Mouse (Mus musculus) urinary bladder, postnatal 25 days (tissue): ENCODE measurements around the gene Fam163a.

ENCODE experiments used
- DNase-seq: peaks from one replicate; pipeline ENCODE4 v3.0.0; 2022; ENCODE audit warnings: low spot score

The Fam163a gene

DNA sequence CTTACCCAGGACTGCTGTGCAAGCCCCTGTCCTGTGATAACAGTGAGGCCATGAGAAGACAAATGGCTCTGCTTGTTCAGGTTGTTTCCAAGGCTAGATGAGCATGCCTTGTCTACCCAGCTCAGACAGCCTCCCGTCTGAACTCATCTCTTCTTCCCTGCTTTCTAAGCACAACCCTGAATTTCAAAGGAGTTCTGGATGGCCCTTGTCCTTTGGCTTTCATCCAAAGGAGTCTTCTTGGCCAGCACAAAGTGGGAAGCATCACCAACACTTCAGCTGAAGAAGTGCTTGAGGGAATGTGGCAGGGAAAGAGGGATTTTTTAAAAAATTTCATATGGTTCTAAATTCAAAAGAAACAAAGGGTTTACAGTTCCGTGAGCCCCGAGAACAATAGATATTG is 3.8 kb downstream of the Fam163a start:
- no peak for DNase-seq

DNA sequence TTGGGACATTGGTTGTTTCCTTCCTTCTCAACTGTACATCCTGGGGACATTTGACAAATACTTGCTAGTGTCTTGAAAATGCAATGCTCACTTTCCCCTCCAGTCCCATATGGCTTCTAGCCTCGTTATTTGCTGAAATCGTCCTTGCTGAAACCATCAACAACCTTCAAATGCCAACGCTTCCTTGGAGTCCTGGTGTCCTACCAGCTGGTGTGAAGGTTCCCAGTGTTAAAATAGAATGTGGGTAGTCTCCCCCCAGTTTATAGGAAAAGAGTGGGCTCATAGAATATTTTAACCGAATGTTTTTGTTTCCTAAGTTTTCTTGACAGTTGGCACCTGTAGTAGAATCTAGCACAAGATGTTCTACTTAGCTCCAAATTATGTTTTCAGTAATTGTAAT is 7.2 kb downstream of the Fam163a start:
- no peak for DNase-seq

DNA sequence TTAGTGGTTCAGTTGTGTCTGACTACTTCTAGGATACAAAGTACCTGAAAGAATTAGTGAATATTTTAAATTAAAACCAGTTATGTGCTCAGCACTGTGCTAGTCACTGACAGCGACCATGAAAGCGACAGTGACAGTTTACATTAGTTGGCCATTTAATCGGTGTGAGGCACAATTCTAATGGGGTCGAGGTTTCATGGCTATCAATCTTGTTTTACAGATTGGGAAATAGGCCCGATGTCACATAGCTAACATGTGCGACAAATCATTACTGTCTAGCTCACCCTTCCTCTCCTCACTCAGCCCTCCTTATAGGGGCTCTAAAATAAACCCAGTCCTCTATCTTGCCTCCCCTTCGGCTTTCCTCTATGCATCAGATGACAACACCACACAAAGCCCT is 11.5 kb downstream of the Fam163a start:
- no peak for DNase-seq

DNA sequence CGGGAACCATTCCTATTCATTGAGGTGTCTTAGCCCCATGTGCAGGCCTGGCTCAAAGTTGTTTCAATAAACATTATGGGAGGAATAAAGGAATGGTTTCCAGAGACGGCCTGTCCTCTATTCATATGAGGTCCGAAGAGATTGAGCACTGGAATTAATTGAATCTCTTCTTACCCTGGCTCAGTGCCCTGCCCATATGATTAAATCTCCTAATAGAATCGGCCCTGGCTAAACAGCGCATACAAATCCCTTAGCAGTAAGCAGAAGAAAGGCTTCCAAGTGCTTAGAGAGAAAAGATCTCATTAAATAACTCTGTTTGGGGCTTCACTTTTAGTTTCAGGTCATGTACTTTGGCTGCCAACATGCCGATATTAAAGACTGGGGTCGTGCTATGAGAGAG is 12.0 kb downstream of the Fam163a start:
- no peak for DNase-seq

DNA sequence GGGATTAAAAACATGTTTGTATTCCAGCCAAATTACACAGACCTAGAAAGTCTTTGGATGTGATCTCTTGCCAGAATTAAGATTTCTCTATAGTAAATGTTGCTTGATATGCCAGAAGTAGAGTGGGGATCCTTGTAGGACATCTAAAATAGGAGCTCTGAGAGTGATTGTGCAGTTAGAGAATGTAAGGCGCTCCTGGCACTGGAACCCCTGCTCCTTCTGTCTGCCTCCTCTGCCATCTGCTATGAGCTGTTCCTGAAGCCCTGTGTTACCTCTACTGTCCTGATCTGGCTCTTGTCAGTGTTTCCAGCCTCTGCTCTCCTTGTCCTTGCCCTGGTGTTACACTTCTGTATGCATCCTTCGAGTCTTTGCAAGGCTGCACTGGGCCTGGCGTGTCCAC is 18.2 kb downstream of the Fam163a start:
- no peak for DNase-seq

DNA sequence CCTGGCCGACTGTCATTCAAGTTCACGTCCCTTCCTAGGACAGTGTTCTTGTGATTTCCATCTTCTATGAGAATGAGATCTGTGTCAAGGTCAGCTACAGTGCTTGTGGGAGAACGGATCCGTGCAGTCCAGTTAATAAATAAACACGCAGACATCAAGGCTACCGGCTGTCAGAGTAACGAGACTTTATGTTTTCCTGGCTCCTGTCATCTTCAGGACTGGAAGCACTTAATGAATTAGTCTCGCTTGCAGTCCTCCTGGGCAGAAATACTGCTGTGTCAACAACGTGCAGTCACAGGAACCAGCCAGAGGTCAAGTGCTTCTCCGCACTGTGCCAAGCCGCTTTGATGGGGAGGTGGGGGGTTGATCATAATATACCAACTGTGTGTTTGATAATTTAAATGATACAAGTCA is 20.7 kb downstream of the Fam163a start:
- no peak for DNase-seq

DNA sequence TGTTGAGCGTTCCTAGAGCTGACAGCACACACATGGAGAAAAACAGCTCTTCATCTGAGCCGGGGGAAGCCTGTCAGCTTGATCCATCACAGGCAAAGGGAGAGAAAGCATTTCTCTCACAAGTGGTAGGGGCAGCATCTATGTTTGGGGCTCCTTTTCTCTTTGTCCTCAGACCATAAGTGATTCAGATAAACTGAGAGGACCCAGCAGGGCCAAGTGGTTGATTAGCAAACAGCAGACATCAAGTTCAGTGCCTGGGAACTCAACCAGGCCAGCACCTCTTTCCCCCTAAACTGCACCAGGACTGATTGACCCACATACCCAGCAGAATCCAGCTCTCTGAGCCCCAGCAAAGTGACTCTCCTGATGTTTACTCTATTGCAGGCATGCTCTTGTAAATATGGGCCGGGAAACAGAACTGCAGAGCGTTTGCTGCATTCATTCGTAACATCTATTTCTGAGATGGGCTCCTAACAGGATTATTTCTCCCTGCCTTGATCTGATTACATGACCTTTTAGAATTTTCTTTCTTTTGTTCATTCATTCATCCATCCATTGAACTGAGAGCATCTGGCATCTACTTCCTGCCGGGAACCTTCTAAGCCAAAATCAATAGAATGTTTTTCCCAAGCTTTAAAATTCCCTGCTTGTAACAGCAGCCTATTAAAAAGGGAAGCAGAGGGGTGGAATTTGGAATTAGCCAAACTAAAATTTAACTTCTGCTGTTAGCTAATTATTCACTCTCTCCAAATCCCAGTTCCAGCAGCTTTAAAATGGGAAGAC is 21.5 kb downstream of the Fam163a start:
- DNase-seq = no peak

DNA sequence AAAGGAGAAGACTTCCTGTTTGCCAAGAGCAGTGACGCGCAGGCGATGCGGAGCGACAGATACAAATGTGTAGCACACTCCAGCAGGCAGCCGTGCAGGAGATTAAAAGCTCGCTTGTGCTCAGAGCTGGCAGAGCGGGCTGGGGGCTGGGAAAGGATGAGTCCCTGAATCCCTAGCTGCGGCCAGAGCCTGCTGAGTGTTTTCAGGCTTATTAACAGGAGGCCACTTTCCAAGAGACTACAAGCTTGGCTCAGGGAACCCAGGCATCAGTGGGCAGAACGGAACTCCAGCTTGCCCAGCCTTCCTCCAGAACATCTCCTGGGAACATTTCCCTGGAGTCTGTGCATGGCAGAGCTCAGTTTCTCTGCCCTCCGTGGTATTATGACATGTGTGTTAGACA is 25.0 kb downstream of the Fam163a start:
- DNase-seq = no peak

DNA sequence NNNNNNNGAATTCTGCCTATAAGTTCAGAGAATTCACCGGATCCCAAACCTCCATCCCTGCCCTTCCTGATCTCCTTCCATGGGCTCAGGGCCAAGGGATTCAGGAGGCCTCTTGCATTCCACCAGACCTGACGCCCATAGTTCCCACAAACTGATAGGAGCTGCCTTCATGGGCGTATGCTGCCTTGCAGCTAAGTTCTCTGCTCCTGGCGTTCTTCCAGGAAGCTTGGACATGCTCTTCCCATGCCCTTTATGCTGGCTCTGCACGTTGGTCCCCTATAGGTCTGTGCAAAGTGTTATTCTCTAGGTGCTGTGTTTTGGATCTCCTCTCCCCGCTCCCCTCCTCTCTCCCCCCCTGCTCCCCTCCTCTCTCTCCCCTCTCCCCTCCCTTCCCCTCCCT is 36.1 kb downstream of the Fam163a start:
- DNase-seq = no peak

DNA sequence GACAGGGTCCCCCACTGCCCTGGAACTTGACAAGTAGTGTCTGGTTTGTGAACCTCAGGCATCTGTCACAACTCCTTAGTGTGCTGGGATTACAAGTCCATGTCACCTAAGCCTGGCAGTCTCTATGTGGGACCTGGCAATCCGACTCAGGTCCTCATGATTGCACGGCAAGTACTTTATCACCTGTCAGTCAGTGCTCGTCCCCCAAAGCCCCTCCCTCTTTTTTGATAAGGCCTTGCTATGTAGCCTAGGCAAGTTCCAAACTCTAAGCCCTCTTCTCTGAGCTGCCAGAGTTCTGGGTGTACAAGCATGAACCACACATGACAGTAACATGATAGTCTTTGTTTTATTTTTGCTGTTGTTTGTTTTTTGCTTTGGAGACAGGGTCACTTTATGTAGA is 88.1 kb downstream of the Fam163a start:
- DNase-seq = no peak

DNA sequence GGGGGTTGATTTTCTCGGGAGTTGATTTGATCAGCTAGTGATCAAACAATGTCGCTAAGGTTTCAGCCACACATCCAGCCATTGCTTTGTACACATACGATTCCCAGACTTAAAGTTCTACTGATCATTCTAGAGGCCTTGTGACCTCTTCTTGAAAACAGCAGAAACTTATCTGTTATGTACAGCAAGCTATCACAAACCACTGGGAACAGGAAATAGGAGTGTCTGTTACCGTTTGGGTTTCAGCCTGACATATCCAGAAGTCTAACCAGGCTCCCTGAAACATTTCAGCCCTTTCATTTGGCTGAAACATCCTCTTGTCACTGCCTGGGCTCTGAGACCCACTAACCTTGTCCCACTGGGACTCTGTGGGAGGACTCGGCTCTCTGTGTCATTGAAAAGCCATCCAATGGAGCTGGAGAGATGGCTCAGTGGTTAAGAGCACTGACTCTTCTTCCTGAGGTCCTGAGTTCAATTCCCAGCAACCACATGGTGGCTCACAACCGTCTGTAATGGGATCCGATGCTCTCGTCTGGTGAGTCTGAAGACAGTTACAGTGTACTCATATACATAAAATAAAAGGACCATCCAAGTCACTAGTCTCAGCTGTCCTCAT is 90.8 kb downstream of the Fam163a start:
- DNase-seq = no peak

DNA sequence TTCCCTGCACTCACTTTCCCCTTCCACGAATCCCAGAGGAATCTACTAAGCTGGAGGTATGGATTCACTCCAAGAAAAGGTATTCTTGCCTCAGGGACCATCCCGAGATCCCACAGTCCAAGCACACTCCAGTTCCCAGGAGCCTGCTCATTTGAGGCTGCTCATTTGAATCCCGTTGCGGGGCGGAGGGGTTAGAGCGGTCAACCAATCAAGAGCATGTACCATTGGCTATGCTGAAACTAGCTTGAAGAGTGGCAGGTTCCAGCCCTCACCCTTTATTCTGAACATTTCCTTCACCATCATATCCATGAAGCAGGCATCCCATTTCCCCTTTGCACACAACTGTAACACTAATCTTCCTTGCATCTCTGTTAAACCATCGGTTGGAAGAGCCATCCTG is 92.7 kb downstream of the Fam163a start:
- DNase-seq = no peak

DNA sequence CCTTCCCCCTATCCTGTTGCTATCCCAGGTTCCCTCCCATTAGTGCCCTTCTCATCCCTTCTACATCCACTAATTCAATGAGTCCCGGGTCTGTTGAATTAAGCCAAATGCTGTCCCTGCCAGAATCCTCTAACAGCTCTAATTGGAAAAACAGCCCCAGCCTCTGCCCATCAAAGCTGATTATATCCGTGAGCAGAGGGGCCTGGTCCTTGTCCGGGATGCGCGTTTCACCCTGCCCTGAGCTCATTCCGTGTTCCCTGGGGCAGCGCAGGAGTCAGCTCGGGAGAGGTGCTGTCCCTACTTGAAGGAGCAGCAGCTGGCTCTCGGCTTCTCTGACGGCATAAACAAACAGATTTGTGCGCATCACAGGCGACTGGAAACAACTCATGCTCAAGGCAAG is 93.1 kb downstream of the Fam163a start:
- no peak for DNase-seq

DNA sequence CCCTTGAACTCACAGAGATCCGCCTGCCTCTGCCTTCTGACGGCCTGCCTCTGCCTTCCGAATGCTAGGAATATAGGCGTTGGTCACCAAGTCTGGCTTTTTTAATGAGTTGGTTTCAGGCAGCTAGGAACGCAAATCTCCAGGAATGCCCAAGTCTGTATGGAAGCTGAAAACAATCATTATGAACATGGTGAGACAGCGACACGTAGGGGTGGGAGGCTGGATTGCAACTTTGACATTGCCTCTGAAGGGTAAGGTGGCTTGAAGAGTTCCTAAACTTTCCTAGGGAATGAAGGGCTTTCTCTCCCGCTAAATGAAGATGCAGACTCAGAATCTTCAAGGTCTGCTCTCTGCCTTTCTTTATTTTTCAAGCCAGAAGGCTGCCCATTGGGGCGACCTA is 93.7 kb downstream of the Fam163a start:
- DNase-seq = no peak

DNA sequence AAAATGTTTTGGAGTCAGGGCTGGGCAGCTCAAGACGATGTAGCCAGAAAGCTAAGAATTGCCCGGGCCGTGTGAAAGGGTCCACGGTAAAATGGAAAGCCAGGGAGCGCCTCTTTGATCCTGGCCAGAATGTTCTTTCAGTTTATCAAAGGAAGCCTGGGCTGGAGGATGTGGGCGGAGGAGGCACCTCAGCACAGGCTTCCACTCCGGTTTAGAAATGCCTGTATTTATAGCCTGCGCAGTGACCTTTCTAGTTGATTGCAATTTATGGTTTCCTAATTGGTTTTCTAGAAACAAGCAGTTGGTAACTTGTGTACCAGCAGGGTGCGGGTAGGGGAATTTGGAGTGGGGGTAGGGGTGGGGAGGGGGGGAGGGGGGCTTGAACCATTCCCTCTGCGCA is 96.4 kb downstream of the Fam163a start:
- DNase-seq = no peak

DNA sequence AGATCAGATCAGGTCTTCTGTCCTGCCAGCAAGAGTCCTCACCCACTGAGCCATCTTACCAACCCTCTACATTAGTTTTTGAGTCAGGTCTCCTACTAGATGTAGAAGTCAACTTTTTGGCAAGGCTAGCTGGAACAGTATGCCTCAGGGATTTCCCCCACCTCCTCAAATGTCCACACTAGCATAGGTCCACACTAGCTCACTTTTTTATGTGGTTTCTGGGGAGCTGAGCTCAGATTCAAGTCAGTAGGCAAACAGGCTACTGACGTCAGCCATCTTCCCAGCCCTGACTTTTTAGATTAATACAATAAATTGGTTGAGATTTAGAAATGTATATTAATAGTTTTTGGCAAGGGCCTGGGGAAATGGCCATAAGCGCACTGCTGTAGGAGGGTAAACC is 97.4 kb downstream of the Fam163a start:
- no peak for DNase-seq

DNA sequence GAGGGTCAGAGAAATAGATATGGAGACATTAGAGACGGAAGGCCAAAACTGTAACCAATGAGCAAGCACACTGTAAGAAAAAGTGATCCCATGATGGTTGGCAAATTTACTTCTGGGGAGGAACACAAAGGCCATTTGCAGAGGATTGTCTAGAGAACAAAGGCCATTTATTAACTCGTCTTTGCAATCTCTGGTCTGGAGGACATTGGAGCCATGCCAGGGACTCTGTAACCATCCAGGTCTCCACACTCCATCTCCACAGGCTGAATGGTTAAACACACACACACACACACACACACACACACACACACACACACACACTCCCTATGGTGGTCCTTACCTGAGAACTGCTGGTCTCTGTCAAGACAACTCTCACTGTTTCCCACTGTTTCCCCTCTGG is 99.4 kb downstream of the Fam163a start:
- no peak for DNase-seq

DNA sequence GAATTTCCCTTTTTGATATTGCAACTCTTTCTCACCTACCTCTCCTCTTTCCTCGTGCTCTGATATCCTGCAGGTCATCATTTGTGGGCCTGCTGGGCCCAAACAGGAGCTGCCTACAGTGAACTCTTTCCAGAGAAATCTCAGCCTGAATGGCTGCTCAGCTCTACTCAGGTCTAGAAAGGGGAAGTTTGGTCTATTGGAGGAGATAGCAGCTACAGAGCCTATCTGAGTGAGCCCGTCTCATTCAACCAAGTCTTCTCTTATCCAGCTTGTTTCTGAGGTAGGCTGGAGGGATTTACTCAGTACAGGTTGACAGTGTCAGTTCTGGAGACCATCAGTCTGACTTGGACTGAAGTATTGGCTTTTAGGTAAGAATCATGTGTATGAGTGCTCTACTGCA is 101.1 kb downstream of the Fam163a start:
- no peak for DNase-seq

DNA sequence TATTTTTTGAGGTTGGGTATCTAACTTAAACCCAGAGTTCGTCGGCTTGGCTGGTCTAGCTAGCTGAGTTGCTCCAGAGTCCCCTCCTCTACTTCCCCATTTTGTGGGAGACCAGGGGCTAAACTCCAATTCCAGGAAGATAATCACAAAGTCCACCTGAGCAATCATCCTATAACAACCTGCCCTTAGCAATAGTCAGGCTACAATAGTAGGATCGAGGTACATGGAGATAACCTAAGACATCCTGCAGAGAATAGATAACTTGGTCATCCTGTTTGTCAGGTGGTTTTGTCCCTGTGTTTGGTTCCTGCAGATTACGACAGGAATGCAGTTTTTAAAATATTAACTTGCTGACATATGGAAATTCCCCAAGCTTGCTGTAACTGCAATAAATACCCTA is 113.0 kb downstream of the Fam163a start:
- DNase-seq = no peak

DNA sequence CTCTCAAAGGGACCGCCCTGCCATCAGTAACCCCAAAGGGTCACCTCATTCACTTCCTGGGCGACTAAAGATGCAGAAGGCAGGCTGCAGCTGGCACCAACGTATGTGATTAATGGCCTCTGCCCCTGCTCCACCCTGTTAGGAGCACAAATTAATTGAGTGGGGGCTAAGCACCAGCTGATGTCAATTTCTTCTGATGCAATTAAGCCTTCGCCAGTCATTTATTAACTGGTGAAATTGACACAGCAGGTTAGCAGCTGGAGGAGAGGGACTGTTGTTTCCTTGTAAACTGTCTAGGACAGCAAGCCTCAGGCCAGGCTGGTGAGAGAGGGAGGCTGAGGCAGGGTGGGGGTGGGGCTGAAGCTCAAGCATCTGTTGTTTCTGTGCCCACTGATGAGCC is 114.8 kb downstream of the Fam163a start:
- DNase-seq = no peak

DNA sequence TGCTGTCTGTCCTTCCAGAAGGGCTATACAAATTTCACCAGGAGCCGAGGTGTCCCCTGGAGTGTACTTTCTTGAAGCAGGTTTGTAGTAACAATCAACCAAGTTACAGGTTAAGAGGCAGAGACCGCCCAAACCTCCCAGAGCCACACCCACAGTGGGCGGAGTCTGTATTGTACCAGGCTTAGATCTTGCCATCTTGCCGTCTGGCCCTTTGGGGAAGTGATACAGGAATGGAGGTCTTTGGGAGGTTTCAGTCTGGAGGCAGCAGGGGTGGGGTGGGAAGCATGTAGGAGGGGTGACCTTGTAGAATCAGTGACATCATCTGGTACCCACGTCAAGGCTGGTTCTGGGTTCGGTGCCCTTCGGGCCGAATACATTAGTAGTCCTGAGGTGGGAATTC is 115.3 kb downstream of the Fam163a start:
- no peak for DNase-seq

DNA sequence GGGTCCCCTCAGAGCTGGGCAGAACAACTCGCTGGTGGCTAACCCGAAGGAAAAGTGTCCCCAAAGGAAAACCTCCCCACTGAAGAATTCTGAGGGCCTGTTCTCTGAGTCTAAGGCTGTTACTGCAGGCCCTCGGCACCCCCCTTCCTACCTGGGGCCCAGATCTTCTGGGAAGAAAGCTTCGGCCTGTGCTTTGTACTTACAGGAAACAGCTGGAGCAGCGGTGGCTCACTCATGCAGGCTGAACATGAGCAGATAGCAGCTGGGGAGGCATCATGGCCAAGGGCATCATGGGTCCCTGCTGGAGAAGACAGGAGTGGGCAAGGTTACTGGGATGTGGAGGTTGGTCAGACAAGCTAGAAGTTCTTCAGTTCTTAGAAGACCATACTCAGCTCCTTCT is 117.2 kb downstream of the Fam163a start:
- no peak for DNase-seq

DNA sequence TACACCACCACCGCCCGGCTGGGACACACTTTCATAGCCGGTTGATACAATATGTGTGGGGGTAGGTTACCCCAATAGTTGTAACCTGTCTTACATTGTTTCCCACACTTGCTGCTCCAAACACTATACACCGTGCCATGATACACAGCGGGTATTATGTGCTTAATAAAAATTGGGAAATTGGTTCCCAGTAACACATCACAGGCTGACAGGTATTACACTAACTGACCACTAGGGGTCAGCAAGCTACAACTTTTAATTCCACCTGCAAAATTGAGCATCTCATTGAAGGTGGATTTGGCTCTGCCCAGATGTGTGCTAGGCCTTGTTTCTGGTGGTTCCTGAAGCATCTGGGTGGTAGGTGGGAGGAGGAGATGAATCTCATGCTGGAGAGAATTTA is 119.1 kb downstream of the Fam163a start:
- DNase-seq = no peak

DNA sequence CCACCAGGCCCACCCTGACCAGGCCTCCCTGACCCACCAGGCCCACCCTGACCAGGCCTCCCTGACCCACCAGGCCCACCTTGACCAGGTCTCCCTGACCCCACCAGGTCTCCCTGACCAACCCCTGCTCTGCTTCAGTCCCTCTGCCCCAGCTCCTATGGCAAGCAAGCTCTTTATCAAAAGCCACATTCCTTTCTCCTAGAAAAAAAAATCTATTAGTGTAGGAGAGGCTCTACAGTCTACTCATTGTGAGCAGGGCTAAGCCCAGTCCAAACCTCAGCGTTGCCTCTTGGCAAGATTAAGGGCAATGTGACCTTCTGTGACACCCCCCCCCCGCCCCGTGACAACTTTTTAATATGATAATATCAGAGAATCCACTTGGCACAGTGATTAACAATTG is 120.2 kb downstream of the Fam163a start:
- DNase-seq = no peak
